Mouse (Mus musculus): ENCODE measurements around the gene Spop.

GRCm38 (mm10) chr11:95396548-95396947 lies 17.3 kb upstream of the Spop start:
- TF ChIP-seq CTCF (IDR thresholded peaks at IDR 0.05; ENCODE audit: low read depth) (no peak), EP300 (IDR thresholded peaks at IDR 0.05; ENCODE audit: low read depth) (no peak)

All from heart, postnatal 0 days (tissue).